In genomic region chr13:45384636-45385035, GRCm38 (mm10) we compare ENCODE assay signal across 19 mouse cellular contexts. TPM values are rescaled to one million over a fixed set of nuclear protein-coding genes. Genes with fewer than 3 reads are reported as not detected.
A peak's percentile ranks its signal among the peaks of the same experiment; 100 is the strongest.
DNase-seq lines count a peak whose midpoint lies in the region; ATAC-seq and TF ChIP-seq lines count a peak whose summit lies in the region.
"Had no signal": no experiment of that assay in that cellular context is flagged by ENCODE, and none has a peak within 500 bp of the region (broad histone marks: within the 10 kb centered on the region; RNA-seq: fewer than 3 reads in every experiment).

No protein-coding gene starts in this region.

- H3K9ac ChIP-seq in liver, embryonic 12.5 days: no peak overlapping the region
- H3K9ac ChIP-seq in liver, postnatal 0 days (replicated peaks): no peak overlapping the region
- H3K9ac ChIP-seq in midbrain, embryonic 11.5 days (ENCODE audit: low read length): no peak overlapping the region
- no peak overlapping the region for H3K9ac ChIP-seq in midbrain, embryonic 16.5 days (ENCODE audit: low read depth, low read length)
- H3K9ac ChIP-seq: embryonic facial prominence, embryonic 12.5 days; forebrain, embryonic 13.5 days; forebrain, embryonic 15.5 days had no signal

- TF ChIP-seq EP300 in liver, postnatal 0 days (IDR thresholded peaks at IDR 0.05; ENCODE audit: low read depth): no peak

- TF ChIP-seq POLR2A in cerebellum, adult 2 months (IDR thresholded peaks at IDR 0.05; ENCODE audit: borderline replicate concordance, insufficient read depth, low read length): no peak

- 71% methylated on average over 2 of the region's 2 CpGs for WGBS in heart, embryonic 10.5 days
- 80% methylated on average over 2 of the region's 2 CpGs for WGBS in liver, embryonic 12.5 days (ENCODE audit: insufficient replicate concordance)
- WGBS in liver, postnatal 0 days (ENCODE audit: insufficient replicate concordance): 77% methylated on average over 2 of the region's 2 CpGs
- 79% methylated on average over 2 of the region's 2 CpGs for WGBS in midbrain, embryonic 11.5 days
- WGBS in midbrain, embryonic 16.5 days: 88% methylated on average over 2 of the region's 2 CpGs
- WGBS in cerebellum, adult 2 months: 85% methylated on average over 2 of the region's 2 CpGs

- no peak overlapping the region for H3K4me2 ChIP-seq in liver, embryonic 12.5 days
- H3K4me2 ChIP-seq in liver, postnatal 0 days (ENCODE audit: low read depth, low read length): no peak overlapping the region
- no peak overlapping the region for H3K4me2 ChIP-seq in midbrain, embryonic 11.5 days
- H3K4me2 ChIP-seq in midbrain, embryonic 16.5 days (ENCODE audit: low read length): no peak overlapping the region
- H3K4me2 ChIP-seq: embryonic facial prominence, embryonic 12.5 days; forebrain, embryonic 13.5 days; forebrain, embryonic 15.5 days had no signal

- peaks cover 5% of the 10 kb centered on the region for H3K27me3 ChIP-seq in heart, embryonic 10.5 days (ENCODE audit: insufficient read depth, poor library complexity, severe bottlenecking)
- peaks cover 31% of the 10 kb centered on the region for H3K27me3 ChIP-seq in liver, embryonic 12.5 days (replicated peaks)
- peaks cover 11% of the 10 kb centered on the region; the same call in 1 of the 2 replicates for H3K27me3 ChIP-seq in liver, postnatal 0 days (ENCODE audit: insufficient read depth, low read length)
- H3K27me3 ChIP-seq in midbrain, embryonic 11.5 days (ENCODE audit: control insufficient read depth, insufficient read depth, low read length): 0 out of 2 replicates have a peak, but pooled peaks cover 2% of the 10 kb centered on the region
- H3K27me3 ChIP-seq in midbrain, embryonic 16.5 days (ENCODE audit: control insufficient read depth, insufficient read depth, low read depth, low read length): no peaks in the 10 kb centered on the region
- no peaks in the 10 kb centered on the region for H3K27me3 ChIP-seq in cerebellum, adult 2 months (ENCODE audit: control insufficient read depth, insufficient read depth, low read length)
- H3K27me3 ChIP-seq: embryonic facial prominence, embryonic 12.5 days; forebrain, embryonic 13.5 days; forebrain, embryonic 15.5 days had no signal

- H3K36me3 ChIP-seq in heart, embryonic 10.5 days: no peaks in the 10 kb centered on the region
- H3K36me3 ChIP-seq in liver, embryonic 12.5 days: no peaks in the 10 kb centered on the region
- no peaks in the 10 kb centered on the region for H3K36me3 ChIP-seq in liver, postnatal 0 days (replicated peaks; ENCODE audit: insufficient read depth, low read length)
- H3K36me3 ChIP-seq in midbrain, embryonic 11.5 days (ENCODE audit: control insufficient read depth, insufficient read depth, low read length): no peaks in the 10 kb centered on the region
- H3K36me3 ChIP-seq in midbrain, embryonic 16.5 days (ENCODE audit: control insufficient read depth, insufficient read depth, low read length): no peaks in the 10 kb centered on the region
- H3K36me3 ChIP-seq: embryonic facial prominence, embryonic 10.5 days; embryonic facial prominence, embryonic 12.5 days; forebrain, embryonic 15.5 days had no signal

- H3K9me3 ChIP-seq in heart, embryonic 10.5 days: no peaks in the 10 kb centered on the region
- H3K9me3 ChIP-seq in liver, embryonic 12.5 days (replicated peaks): no peaks in the 10 kb centered on the region
- no peaks in the 10 kb centered on the region for H3K9me3 ChIP-seq in liver, postnatal 0 days (ENCODE audit: low read length)
- no peaks in the 10 kb centered on the region for H3K9me3 ChIP-seq in midbrain, embryonic 11.5 days (ENCODE audit: control insufficient read depth, low read length)
- H3K9me3 ChIP-seq in midbrain, embryonic 16.5 days (replicated peaks; ENCODE audit: control insufficient read depth, low read length, poor library complexity, severe bottlenecking): no peaks in the 10 kb centered on the region
- H3K9me3 ChIP-seq: embryonic facial prominence, embryonic 10.5 days; embryonic facial prominence, embryonic 12.5 days; forebrain, embryonic 13.5 days; forebrain, embryonic 15.5 days had no signal

- no peak for TF ChIP-seq CTCF in liver, postnatal 0 days (IDR thresholded peaks at IDR 0.05; ENCODE audit: low read depth)
- TF ChIP-seq CTCF in cerebellum, adult 2 months (IDR thresholded peaks at IDR 0.05; ENCODE audit: borderline replicate concordance, insufficient read depth, low read depth, low read length): no peak

- no peak overlapping the region for H3K27ac ChIP-seq in heart, embryonic 10.5 days
- H3K27ac ChIP-seq in liver, embryonic 12.5 days: 0 out of 2 replicates have a peak overlapping the region, but pooled peaks have one; percentile 43
- H3K27ac ChIP-seq in liver, postnatal 0 days (ENCODE audit: low read depth): no peak overlapping the region
- no peak overlapping the region for H3K27ac ChIP-seq in midbrain, embryonic 11.5 days (ENCODE audit: low read depth, low read length)
- no peak overlapping the region for H3K27ac ChIP-seq in midbrain, embryonic 16.5 days (ENCODE audit: low read length)
- H3K27ac ChIP-seq in cerebellum, adult 2 months (ENCODE audit: insufficient read depth, low read length): no peak overlapping the region
- H3K27ac ChIP-seq: embryonic facial prominence, embryonic 10.5 days; embryonic facial prominence, embryonic 12.5 days; forebrain, embryonic 13.5 days; forebrain, embryonic 15.5 days had no signal

- H3K4me1 ChIP-seq in heart, embryonic 10.5 days: peaks cover 16% of the 10 kb centered on the region
- peaks cover 38% of the 10 kb centered on the region for H3K4me1 ChIP-seq in liver, embryonic 12.5 days
- H3K4me1 ChIP-seq in liver, postnatal 0 days (ENCODE audit: insufficient read depth): peaks cover 11% of the 10 kb centered on the region
- H3K4me1 ChIP-seq in midbrain, embryonic 11.5 days (ENCODE audit: control insufficient read depth, insufficient read depth, low read length): no peaks in the 10 kb centered on the region
- 0 out of 2 replicates have a peak, but pooled peaks cover 4% of the 10 kb centered on the region for H3K4me1 ChIP-seq in midbrain, embryonic 16.5 days (ENCODE audit: control insufficient read depth, insufficient read depth, low read length)
- H3K4me1 ChIP-seq in cerebellum, adult 2 months (ENCODE audit: control insufficient read depth, insufficient read depth, low read length): no peaks in the 10 kb centered on the region
- H3K4me1 ChIP-seq: forebrain, embryonic 13.5 days had no signal

- DNase-seq in heart, embryonic 10.5 days (ENCODE audit: low spot score): peak; percentile 36
- DNase-seq in heart, adult 9 months (ENCODE audit: low spot score in 2 of 2): no peak
- DNase-seq in liver, postnatal 0 days: no peak
- DNase-seq in midbrain, embryonic 11.5 days (ENCODE audit: low spot score, missing footprints): peak; percentile 60
- no peak for DNase-seq in cerebellum, adult 2 months
- DNase-seq: adrenal gland, adult 2 months; adrenal gland, postnatal 10 days; adrenal gland, postnatal 25 days; cerebellum, adult 11 months; cerebellum, adult 18-20 months; cerebellum, adult 9-10 months; cerebellum, postnatal 10 days; cerebellum, postnatal 25 days had no signal

- ATAC-seq in liver, embryonic 12.5 days: no peak
- no peak for ATAC-seq in liver, postnatal 0 days
- no peak for ATAC-seq in midbrain, embryonic 11.5 days (ENCODE audit: low FRiP score)
- ATAC-seq in midbrain, embryonic 16.5 days: no peak
- ATAC-seq: forebrain, embryonic 13.5 days; forebrain, embryonic 15.5 days had no signal

- H3K4me3 ChIP-seq in heart, embryonic 10.5 days: no peak overlapping the region
- no peak overlapping the region for H3K4me3 ChIP-seq in liver, embryonic 12.5 days
- no peak overlapping the region for H3K4me3 ChIP-seq in liver, postnatal 0 days (ENCODE audit: low read depth, low read length)
- H3K4me3 ChIP-seq in midbrain, embryonic 11.5 days (ENCODE audit: low read depth, low read length): no peak overlapping the region
- H3K4me3 ChIP-seq in midbrain, embryonic 16.5 days (ENCODE audit: low read depth, low read length): no peak overlapping the region
- H3K4me3 ChIP-seq in cerebellum, adult 2 months (replicated peaks; ENCODE audit: insufficient read depth, low read depth, low read length): no peak overlapping the region
- H3K4me3 ChIP-seq: embryonic facial prominence, embryonic 10.5 days; embryonic facial prominence, embryonic 12.5 days; forebrain, embryonic 13.5 days; forebrain, embryonic 15.5 days had no signal

RNA-seq across cellular contexts. Expression of gene Mylip, which starts 4.9 kb away (rescaled TPM):
- 5.2 and 8.2 TPM in 2 replicates for polyA plus RNA-seq in heart, embryonic 10.5 days (2016; fragmentation: Nextera tagmentation; extraction: Ambion mirVana)
- polyA plus RNA-seq in liver, embryonic 12.5 days (2016; fragmentation: Nextera tagmentation; extraction: Ambion mirVana): 7.0 and 7.6 TPM in 2 replicates
- 6.9 and 7.4 TPM in 2 replicates for polyA plus RNA-seq in liver, postnatal 0 days (2015; fragmentation: Nextera tagmentation; extraction: Ambion mirVana)
- 3.9 and 4.3 TPM in 2 replicates for polyA plus RNA-seq in midbrain, embryonic 11.5 days (2014; fragmentation: Nextera tagmentation; extraction: Ambion mirVana)
- polyA plus RNA-seq in midbrain, embryonic 16.5 days (2015; fragmentation: Nextera tagmentation; extraction: Ambion mirVana): 5.6 and 6.6 TPM in 2 replicates
- polyA plus RNA-seq in cerebellum, adult 2 months (2012; rRNA removed): 10.6 and 11.2 TPM in 2 replicates

Comparison
In these comparisons a context has a peak if more than half of its experiments do, and no peak if none do; other contexts are left out.
1. DNase-seq: peak in heart, embryonic 10.5 days (single experiment) and midbrain, embryonic 11.5 days (single experiment); none in heart, adult 9 months (0 of 2), liver, postnatal 0 days (single experiment) and cerebellum, adult 2 months (0 of 2).